Mouse (Mus musculus) G1E (cell line): ENCODE data around the gene Spata32.

Experiments used
- CTCF ChIP-seq: IDR thresholded peaks from 2 replicates; pipeline ENCODE4 v1.5.1; 2012; ENCODE audit warnings: low read depth, low read length, inconsistent platforms, mixed read lengths
- GATA1 ChIP-seq: IDR thresholded peaks from 2 replicates; pipeline ENCODE4 v1.6.1; 2012; ENCODE audit warnings: borderline replicate concordance, low read length, inconsistent platforms, mixed read lengths
- GATA2 ChIP-seq: IDR thresholded peaks from 2 replicates; pipeline ENCODE4 v1.6.1; 2012; ENCODE audit warnings: low read depth, low read length, inconsistent platforms, borderline replicate concordance
- POLR2AphosphoS5 ChIP-seq: IDR thresholded peaks from 2 replicates; pipeline ENCODE4 v1.6.1; 2012; ENCODE audit warnings: low read depth, low read length, inconsistent platforms; ENCODE audit not compliant: insufficient replicate concordance
- TAL1 ChIP-seq: conservative IDR thresholded peaks from 2 replicates; pipeline ENCODE4 v1.6.1; 2012; ENCODE audit warnings: low read depth, low read length, inconsistent platforms, mixed read lengths

- TF ChIP-seq CTCF (no peak), GATA1 (no peak), POLR2AphosphoS5 (no peak), TAL1 (no peak), GATA2 (no peak)
Measured at GRCm38 (mm10) chr11:103198339-103198738, 19.9 kb downstream of the Spata32 start.
